ENCODE assay signal across 12 mouse cellular contexts in the genomic region with DNA sequence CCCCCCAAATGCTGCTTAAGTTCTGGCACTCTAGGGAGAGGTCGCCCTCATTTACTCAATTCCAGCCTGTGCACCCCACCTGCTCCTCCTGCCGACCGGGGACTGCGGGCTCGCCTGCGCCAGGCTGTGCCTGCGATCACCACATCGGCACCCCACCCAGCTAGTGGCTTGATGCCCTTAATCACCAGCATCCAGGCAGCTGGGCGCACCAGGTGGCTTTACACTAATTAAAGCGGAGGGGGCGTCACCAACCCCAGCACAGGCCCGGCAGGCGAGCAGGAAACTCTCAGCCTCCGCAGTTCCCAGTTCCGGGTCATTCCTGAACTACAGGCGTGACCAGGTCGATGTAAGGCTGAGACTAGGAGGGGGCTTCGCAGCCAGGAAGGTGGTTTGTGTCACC.
DNase-seq lines count a peak whose midpoint lies in the region; ATAC-seq lines count a peak whose summit lies in the region.
"Had no signal": no experiment of that assay in that cellular context is flagged by ENCODE, and none has a peak within 500 bp of the region (broad histone marks: within the 10 kb centered on the region; RNA-seq: fewer than 3 reads in every experiment).

No protein-coding gene starts in this region.

- peak overlapping the region; percentile 28; the same call in 1 of the 2 replicates for H3K9ac ChIP-seq in kidney, embryonic 16.5 days (replicated peaks; ENCODE audit: low read length)
- H3K9ac ChIP-seq in forebrain, embryonic 14.5 days (ENCODE audit: low read length), result no peak overlapping the region; the same call in 1 of the 2 replicates
- peak overlapping the region; percentile 45; the same call in 1 of the 2 replicates for H3K9ac ChIP-seq in limb, embryonic 13.5 days
- H3K9ac ChIP-seq: heart, embryonic 15.5 days had no signal

- H3K27me3 ChIP-seq in kidney, embryonic 16.5 days (ENCODE audit: insufficient read depth, low read length), result peaks cover 28% of the 10 kb centered on the region
- peaks cover 22% of the 10 kb centered on the region for H3K27me3 ChIP-seq in forebrain, embryonic 14.5 days (replicated peaks; ENCODE audit: control insufficient read depth, insufficient read depth, low read length)
- peaks cover 71% of the 10 kb centered on the region for H3K27me3 ChIP-seq in limb, embryonic 13.5 days

- peak; percentile 65 for ATAC-seq in kidney, embryonic 16.5 days (ENCODE audit: low FRiP score, low TSS enrichment)
- peak; percentile 67 for ATAC-seq in forebrain, embryonic 14.5 days
- no peak for ATAC-seq in limb, embryonic 13.5 days (ENCODE audit: low FRiP score, low read depth)

- 2% methylated on average over 18 of the region's 18 CpGs for whole genome bisulfite sequencing in kidney, embryonic 16.5 days
- under 1% methylated on average over 18 of the region's 18 CpGs for WGBS in forebrain, embryonic 14.5 days
- under 1% methylated on average over 18 of the region's 18 CpGs for WGBS in limb, embryonic 13.5 days

- no peak for DNase-seq in kidney, adult 18-20 months
- peak; percentile 70 for DNase-seq in forebrain, embryonic 14.5 days (ENCODE audit: low spot score)
- DNase-seq in retina, embryonic 14.5 days (ENCODE audit: low spot score), result peak; percentile 58
- DNase-seq in adrenal gland, postnatal 10 days, result no peak
- no peak for DNase-seq in adrenal gland, postnatal 36 days
- no peak for DNase-seq in spleen, postnatal 10 days (ENCODE audit: low spot score in 2 of 2)
- DNase-seq: adrenal gland, postnatal 14 days; layer of hippocampus, postnatal 36 days had no signal

- H3K27ac ChIP-seq in kidney, embryonic 16.5 days (ENCODE audit: low read length), result peak overlapping the region; percentile 27; the same call in 1 of the 2 replicates
- H3K27ac ChIP-seq in forebrain, embryonic 14.5 days (ENCODE audit: low read depth, low read length), result no peak overlapping the region
- no peak overlapping the region for H3K27ac ChIP-seq in limb, embryonic 13.5 days
- H3K27ac ChIP-seq: heart, embryonic 15.5 days; macrophage had no signal

- no peaks in the 10 kb centered on the region for H3K36me3 ChIP-seq in kidney, embryonic 16.5 days (ENCODE audit: insufficient read depth, low read length)
- H3K36me3 ChIP-seq in forebrain, embryonic 14.5 days (ENCODE audit: control insufficient read depth, insufficient read depth, low read length), result no peaks in the 10 kb centered on the region
- H3K36me3 ChIP-seq in limb, embryonic 13.5 days, result no peaks in the 10 kb centered on the region
- H3K36me3 ChIP-seq: heart, embryonic 15.5 days had no signal

- peak overlapping the region; percentile 38 for H3K4me2 ChIP-seq in kidney, embryonic 16.5 days (replicated peaks; ENCODE audit: low read depth, low read length)
- peak overlapping the region; percentile 32 for H3K4me2 ChIP-seq in forebrain, embryonic 14.5 days (ENCODE audit: low read length)
- peak overlapping the region; percentile 51 for H3K4me2 ChIP-seq in limb, embryonic 13.5 days (replicated peaks)
- H3K4me2 ChIP-seq: heart, embryonic 15.5 days had no signal

- H3K4me3 ChIP-seq in kidney, embryonic 16.5 days (ENCODE audit: low read length), result no peak overlapping the region
- H3K4me3 ChIP-seq in forebrain, embryonic 14.5 days (ENCODE audit: low read depth, low read length), result no peak overlapping the region
- peak overlapping the region; percentile 22 for H3K4me3 ChIP-seq in limb, embryonic 13.5 days
- H3K4me3 ChIP-seq: heart, embryonic 15.5 days had no signal

- peaks cover 20% of the 10 kb centered on the region; the same call in 1 of the 2 replicates for H3K4me1 ChIP-seq in kidney, embryonic 16.5 days (ENCODE audit: insufficient read depth, low read length)
- H3K4me1 ChIP-seq in forebrain, embryonic 14.5 days (ENCODE audit: control insufficient read depth, insufficient read depth, low read length), result peaks cover 7% of the 10 kb centered on the region; the same call in 1 of the 2 replicates
- peaks cover 10% of the 10 kb centered on the region for H3K4me1 ChIP-seq in limb, embryonic 13.5 days
- H3K4me1 ChIP-seq: heart, embryonic 15.5 days had no signal

- H3K9me3 ChIP-seq in kidney, embryonic 16.5 days (ENCODE audit: low read length), result no peaks in the 10 kb centered on the region
- no peaks in the 10 kb centered on the region for H3K9me3 ChIP-seq in forebrain, embryonic 14.5 days (replicated peaks; ENCODE audit: control insufficient read depth, low read length)
- H3K9me3 ChIP-seq in limb, embryonic 13.5 days, result no peaks in the 10 kb centered on the region
- H3K9me3 ChIP-seq: heart, embryonic 15.5 days had no signal

Comparison
In these comparisons a context has a peak if more than half of its experiments do, and no peak if none do; other contexts are left out.
1. DNase-seq: peak in forebrain, embryonic 14.5 days (single experiment) and retina, embryonic 14.5 days (single experiment); none in kidney, adult 18-20 months (single experiment), adrenal gland, postnatal 10 days (single experiment), adrenal gland, postnatal 36 days (0 of 2) and spleen, postnatal 10 days (0 of 2).
2. Peak in every context shown above with its lines, with median percentiles within 50 percentile points of each other: H3K4me2 ChIP-seq.